Mouse (Mus musculus) limb, embryonic 10.5 days (tissue): ENCODE measurements around the gene Erbb2. TPM values are rescaled to one million over a fixed set of nuclear protein-coding genes. Genes with fewer than 3 reads are reported as not detected.

Experiments
- DNase-seq: peaks from one replicate; pipeline ENCODE4 v3.0.0-alpha.2; 2017; ENCODE audit warnings: low spot score
- H3K27ac ChIP-seq: fragments of 300-500 bp; sonication (generic); 2 replicates; pipeline ENCODE4 v1.5.1; 2016; ENCODE audit warnings: mild to moderate bottlenecking
- H3K27me3 ChIP-seq: fragments of 300-500 bp; sonication (generic); 2 replicates; pipeline ENCODE4 v1.6.1; 2016; ENCODE audit warnings: low read depth, mild to moderate bottlenecking; ENCODE audit not compliant: poor library complexity, severe bottlenecking
- H3K36me3 ChIP-seq: fragments of 300-500 bp; sonication (generic); 2 replicates; pipeline ENCODE4 v1.6.1; 2016; ENCODE audit warnings: mild to moderate bottlenecking, moderate library complexity
- H3K4me1 ChIP-seq: fragments of 300-500 bp; sonication (generic); 2 replicates; pipeline ENCODE4 v1.6.1; 2016
- H3K4me3 ChIP-seq: fragments of 300-500 bp; sonication (generic); 2 replicates; pipeline ENCODE4 v1.5.1; 2016; ENCODE audit warnings: mild to moderate bottlenecking, moderate library complexity
- H3K9me3 ChIP-seq: fragments of 300-500 bp; sonication (generic); replicated peaks from 2 replicates; pipeline ENCODE4 v1.6.1; 2016; ENCODE audit warnings: mild to moderate bottlenecking
- WGBS: fragments of 180-500 bp; shearing (Covaris S2); methylation state at CpG from one replicate; pipeline ENCODE4 v1.1.7; 2016; 5-methylcytosine and 5-hydroxymethylcytosine counted together
- polyA plus RNA-seq: library from polyadenylated mRNA; unstranded; fragments of >200 nt; fragmentation: Nextera tagmentation; extraction: Ambion mirVana; gene quantifications from 2 replicates; pipeline ENCODE4 v1.2.1, GENCODE M21; 2016

The Erbb2 gene
- polyA plus RNA-seq, 1 experiment from 2014 or later = 30.9 TPM

DNA sequence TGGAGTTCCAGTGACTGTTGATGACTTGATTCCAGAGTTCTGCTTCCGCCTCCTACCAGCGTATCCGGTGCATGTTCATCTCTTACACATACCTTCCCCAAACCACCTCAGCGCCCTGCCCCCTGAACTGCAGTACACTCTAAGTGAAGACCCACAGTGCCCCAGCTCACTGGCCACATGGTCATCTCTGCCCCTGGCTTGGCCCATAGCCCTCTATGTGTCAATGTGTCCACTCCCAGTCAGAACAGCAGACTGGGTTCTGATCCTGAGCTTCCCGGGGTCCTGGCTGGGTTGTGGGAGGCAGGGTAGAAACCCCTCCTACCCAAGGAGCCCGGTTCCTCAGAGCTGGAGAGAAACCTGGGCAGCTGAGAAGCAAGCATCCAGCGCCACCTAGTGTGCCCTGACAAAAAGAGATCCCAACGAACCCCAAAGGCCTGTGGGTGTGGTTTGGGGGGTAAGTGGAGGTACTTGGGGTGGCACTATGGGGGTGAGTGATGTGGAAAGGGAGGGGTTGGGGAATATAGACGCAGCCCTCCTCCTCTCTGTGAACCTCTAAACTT lies 23.0 kb upstream of the Erbb2 start:
- H3K4me3 ChIP-seq = no peak overlapping the region
- no peak overlapping the region for H3K27ac ChIP-seq
- peaks cover 100% of the 10 kb centered on the region for H3K27me3 ChIP-seq
- H3K9me3 ChIP-seq = no peaks in the 10 kb centered on the region
- H3K36me3 ChIP-seq = no peaks in the 10 kb centered on the region; the same call in 1 of the 2 replicates
- WGBS = 29% methylated on average over 9 of the region's 9 CpGs
- no peak for DNase-seq
- H3K4me1 ChIP-seq = peaks cover 35% of the 10 kb centered on the region

GRCm38 (mm10) chr11:98390141-98390540 lies 22.1 kb upstream of the Erbb2 start:
- Histone ChIP-seq H3K27me3 (peaks cover 94% of the 10 kb centered on the region), H3K4me1 (peaks cover 35% of the 10 kb centered on the region)
- WGBS = 68% methylated on average over 12 of the region's 12 CpGs

DNA sequence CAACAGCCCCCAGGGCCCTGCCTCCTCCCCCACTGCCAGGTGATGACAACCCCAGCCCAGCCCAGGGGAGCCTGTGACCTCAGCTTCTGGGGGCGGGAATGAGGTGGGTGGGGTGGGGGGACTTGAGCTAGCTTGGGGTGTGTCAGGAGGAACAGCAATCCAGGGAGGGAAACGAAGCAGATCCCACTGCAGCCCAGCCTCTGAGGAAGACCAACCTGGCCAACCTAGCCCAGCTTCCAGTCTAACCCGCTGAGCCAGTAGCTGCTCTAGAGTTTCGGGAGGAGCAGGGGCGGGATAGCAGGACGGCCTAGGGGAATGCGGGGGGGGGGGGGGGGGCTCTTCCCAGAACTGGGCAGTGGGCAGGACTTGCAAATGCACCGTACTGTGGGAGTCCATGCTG lies 20.2 kb upstream of the Erbb2 start:
- WGBS = 9% methylated on average over 6 of the region's 8 CpGs
- DNase-seq = no peak
- Histone ChIP-seq H3K36me3 (no peaks in the 10 kb centered on the region; the same call in 1 of the 2 replicates), H3K9me3 (no peaks in the 10 kb centered on the region), H3K27me3 (peaks cover 75% of the 10 kb centered on the region), H3K4me1 (peaks cover 26% of the 10 kb centered on the region), H3K27ac (no peak overlapping the region), H3K4me3 (peak overlapping the region; percentile 9; the same call in 1 of the 2 replicates)

More at GRCm38 (mm10) chr11:98390141-98390540, 22.1 kb upstream of the Erbb2 start:
- no peak overlapping the region for H3K4me3 ChIP-seq
- no peaks in the 10 kb centered on the region; the same call in 1 of the 2 replicates for H3K36me3 ChIP-seq
- DNase-seq = no peak
- no peak overlapping the region for H3K27ac ChIP-seq
- no peaks in the 10 kb centered on the region for H3K9me3 ChIP-seq

GRCm38 (mm10) chr11:98392645-98393044 lies 19.6 kb upstream of the Erbb2 start:
- 31% methylated on average over 4 of the region's 4 CpGs for WGBS
- no peaks in the 10 kb centered on the region; the same call in 1 of the 2 replicates for H3K36me3 ChIP-seq
- H3K9me3 ChIP-seq = no peaks in the 10 kb centered on the region
- peaks cover 69% of the 10 kb centered on the region for H3K27me3 ChIP-seq
- peaks cover 25% of the 10 kb centered on the region for H3K4me1 ChIP-seq
- peak overlapping the region; percentile 9; the same call in 1 of the 2 replicates for H3K4me3 ChIP-seq
- peak overlapping the region; percentile 28; the same call in 1 of the 2 replicates for H3K27ac ChIP-seq
- DNase-seq = no peak

DNA sequence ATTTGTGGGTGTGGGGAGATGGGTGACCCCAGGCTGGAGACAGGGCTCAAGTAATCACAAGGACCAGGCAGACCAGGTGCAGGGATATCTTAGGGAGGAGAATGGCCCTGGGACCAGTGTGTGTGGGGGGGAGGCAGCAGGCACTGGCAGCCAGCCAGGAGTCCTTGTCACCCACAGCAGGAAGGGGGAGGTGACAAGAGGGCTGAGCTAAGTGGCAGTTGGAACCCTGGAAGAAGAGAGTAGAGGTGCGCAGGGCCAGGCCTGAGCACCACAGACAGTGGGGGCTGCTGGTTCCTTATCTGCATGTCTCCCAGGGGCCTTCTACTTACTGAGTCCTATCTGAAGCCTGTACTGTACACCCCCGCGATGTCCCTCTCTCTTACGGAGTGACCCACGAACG lies 19.0 kb upstream of the Erbb2 start:
- no peak for DNase-seq
- Histone ChIP-seq H3K4me3 (no peak overlapping the region), H3K9me3 (no peaks in the 10 kb centered on the region), H3K27me3 (peaks cover 63% of the 10 kb centered on the region), H3K4me1 (peaks cover 22% of the 10 kb centered on the region), H3K27ac (no peak overlapping the region), H3K36me3 (no peaks in the 10 kb centered on the region; the same call in 1 of the 2 replicates)
- WGBS = 73% methylated on average over 6 of the region's 6 CpGs

DNA sequence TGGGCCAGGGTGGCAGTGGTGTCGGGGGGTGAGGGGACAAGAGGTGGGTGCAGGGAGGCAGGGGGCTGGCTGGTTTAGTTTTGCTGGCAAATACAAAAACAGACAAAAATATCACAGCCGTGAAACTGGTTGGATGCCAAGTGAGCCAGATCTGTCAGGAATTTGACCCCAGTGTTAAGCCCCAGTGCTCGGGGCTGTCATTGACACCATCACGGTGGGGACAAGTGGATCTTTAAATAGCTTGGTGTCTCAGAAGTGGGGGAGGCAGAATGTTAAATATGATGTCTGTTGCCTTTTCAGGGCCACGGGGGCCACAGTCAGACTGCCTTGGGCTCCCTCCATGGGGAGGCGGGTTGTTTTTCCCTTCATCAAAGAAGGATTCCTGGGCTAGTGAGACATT lies 18.0 kb upstream of the Erbb2 start:
- peaks cover 53% of the 10 kb centered on the region for H3K27me3 ChIP-seq
- no peak overlapping the region for H3K27ac ChIP-seq
- WGBS = 49% methylated on average over 6 of the region's 6 CpGs
- no peaks in the 10 kb centered on the region for H3K9me3 ChIP-seq
- H3K36me3 ChIP-seq = no peaks in the 10 kb centered on the region; the same call in 1 of the 2 replicates
- no peak for DNase-seq
- H3K4me3 ChIP-seq = no peak overlapping the region
- H3K4me1 ChIP-seq = peaks cover 24% of the 10 kb centered on the region

GRCm38 (mm10) chr11:98395041-98395440 lies 17.2 kb upstream of the Erbb2 start:
- no peaks in the 10 kb centered on the region; the same call in 1 of the 2 replicates for H3K36me3 ChIP-seq
- no peak overlapping the region for H3K27ac ChIP-seq
- WGBS = 60% methylated on average over 4 of the region's 4 CpGs
- H3K4me1 ChIP-seq = peaks cover 31% of the 10 kb centered on the region
- no peaks in the 10 kb centered on the region for H3K9me3 ChIP-seq
- no peak overlapping the region for H3K4me3 ChIP-seq
- peaks cover 45% of the 10 kb centered on the region for H3K27me3 ChIP-seq
- no peak for DNase-seq

- H3K27ac ChIP-seq = 0 out of 2 replicates have a peak overlapping the region, but pooled peaks have one; percentile 3
- H3K36me3 ChIP-seq = no peaks in the 10 kb centered on the region; the same call in 1 of the 2 replicates
- DNase-seq = no peak
- no peaks in the 10 kb centered on the region for H3K9me3 ChIP-seq
- H3K4me1 ChIP-seq = peaks cover 21% of the 10 kb centered on the region
- no peak overlapping the region for H3K4me3 ChIP-seq
- H3K27me3 ChIP-seq = peaks cover 16% of the 10 kb centered on the region; the same call in 1 of the 2 replicates
- 90% methylated on average over 7 of the region's 7 CpGs for WGBS
Measured at GRCm38 (mm10) chr11:98397946-98398345, 14.3 kb upstream of the Erbb2 start.

- under 1% methylated on average over 40 of the region's 40 CpGs for WGBS
- no peaks in the 10 kb centered on the region for H3K27me3 ChIP-seq
- peak within 1 kb of the TSS; percentile 83 for H3K4me3 ChIP-seq
- peak within 1 kb of the TSS; percentile 97 for H3K27ac ChIP-seq
- no peaks in the 10 kb centered on the region for H3K36me3 ChIP-seq
- H3K4me1 ChIP-seq = peaks cover 16% of the 10 kb centered on the region
- no peaks in the 10 kb centered on the region for H3K9me3 ChIP-seq
- DNase-seq = peak; percentile 92
Measured at GRCm38 (mm10) chr11:98400161-98400726, 12.0 kb upstream of the Erbb2 start, which contains the start of gene Pgap3. Pgap3 (minus strand) TSS chr11:98400490.

DNA sequence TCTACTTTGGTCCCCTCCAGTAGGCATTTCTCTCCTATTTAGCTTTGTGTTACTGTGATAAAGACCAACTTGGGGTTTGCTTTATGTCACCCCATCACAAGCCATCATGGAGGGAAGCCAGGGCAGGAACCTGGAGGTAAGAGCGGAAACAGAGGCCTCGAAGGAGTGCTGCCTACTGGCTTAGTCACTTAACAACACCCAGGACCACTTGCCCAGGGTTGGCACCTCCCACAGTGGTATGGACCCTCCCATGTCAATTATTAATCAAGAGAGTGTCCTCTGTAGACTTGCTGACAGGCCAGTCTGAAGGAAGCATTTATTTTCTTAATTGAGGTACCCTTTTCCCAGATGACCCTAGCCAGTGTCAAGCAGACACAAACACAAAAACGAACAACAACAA lies 11.5 kb upstream of the Erbb2 start:
- DNase-seq = no peak
- Histone ChIP-seq H3K4me1 (peaks cover 16% of the 10 kb centered on the region), H3K4me3 (peak overlapping the region; percentile 83), H3K27ac (peak overlapping the region; percentile 97), H3K9me3 (no peaks in the 10 kb centered on the region), H3K36me3 (no peaks in the 10 kb centered on the region), H3K27me3 (no peaks in the 10 kb centered on the region)
- WGBS = 61% methylated on average over 3 of the region's 3 CpGs

DNA sequence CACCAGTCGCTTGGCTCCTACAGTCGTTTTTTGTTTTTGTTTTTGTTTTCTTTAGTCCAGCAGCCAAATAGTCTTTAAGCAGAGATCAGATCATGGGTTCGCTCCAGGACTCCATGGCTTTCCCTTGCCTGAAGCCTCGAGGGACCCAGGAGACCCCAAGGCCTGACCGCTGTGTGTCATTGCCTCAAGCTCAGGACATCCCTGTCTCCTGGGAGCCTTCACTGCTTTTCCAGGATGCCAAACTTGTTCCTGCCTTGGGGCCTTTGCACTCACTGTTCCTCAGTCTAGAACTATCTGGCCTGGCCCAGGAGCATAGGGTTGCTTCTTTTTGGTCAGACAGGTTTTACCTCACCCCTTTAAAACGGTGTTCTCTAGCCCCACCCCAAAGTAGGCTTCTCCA lies 5.6 kb upstream of the Erbb2 start:
- peaks cover 13% of the 10 kb centered on the region for H3K4me1 ChIP-seq
- peaks cover 18% of the 10 kb centered on the region for H3K27me3 ChIP-seq
- H3K27ac ChIP-seq = no peak overlapping the region
- H3K36me3 ChIP-seq = no peaks in the 10 kb centered on the region
- 76% methylated on average over 6 of the region's 6 CpGs for WGBS
- DNase-seq = no peak
- H3K4me3 ChIP-seq = no peak overlapping the region
- H3K9me3 ChIP-seq = no peaks in the 10 kb centered on the region

- Histone ChIP-seq H3K36me3 (no peaks in the 10 kb centered on the region), H3K27ac (peak overlapping the region; percentile 73), H3K27me3 (peaks cover 21% of the 10 kb centered on the region), H3K9me3 (no peaks in the 10 kb centered on the region), H3K4me3 (peak overlapping the region; percentile 16; the same call in 1 of the 2 replicates), H3K4me1 (peaks cover 35% of the 10 kb centered on the region)
- DNase-seq = no peak
- 56% methylated on average over 8 of the region's 8 CpGs for whole genome bisulfite sequencing
Measured at GRCm38 (mm10) chr11:98408872-98409271, 3.4 kb upstream of the Erbb2 start.

GRCm38 (mm10) chr11:98409341-98409822 lies 2.9 kb upstream of the Erbb2 start:
- H3K27ac ChIP-seq = peak overlapping the region; percentile 73
- H3K4me1 ChIP-seq = peaks cover 40% of the 10 kb centered on the region
- no peaks in the 10 kb centered on the region for H3K9me3 ChIP-seq
- peaks cover 21% of the 10 kb centered on the region for H3K27me3 ChIP-seq
- WGBS = 6% methylated on average over 10 of the region's 10 CpGs
- no peaks in the 10 kb centered on the region for H3K36me3 ChIP-seq
- peak overlapping the region; percentile 16; the same call in 1 of the 2 replicates for H3K4me3 ChIP-seq
- no peak for DNase-seq
